Comparison of ENCODE assay signal across 27 mouse cellular contexts in genomic region chr5:25599363-25599762, GRCm38 (mm10).
DNase-seq lines count a peak whose midpoint lies in the region; ATAC-seq and TF ChIP-seq lines count a peak whose summit lies in the region.
"Had no signal": no experiment of that assay in that cellular context is flagged by ENCODE, and none has a peak within 500 bp of the region (broad histone marks: within the 10 kb centered on the region; RNA-seq: fewer than 3 reads in every experiment).

No protein-coding gene starts in this region.

- H3K4me2 ChIP-seq in forebrain, embryonic 16.5 days (ENCODE audit: low read length) = no peak overlapping the region
- no peak overlapping the region for H3K4me2 ChIP-seq in midbrain, postnatal 0 days (ENCODE audit: low read depth, low read length, poor library complexity, severe bottlenecking)
- H3K4me2 ChIP-seq in midbrain, embryonic 11.5 days = no peak overlapping the region
- H3K4me2 ChIP-seq: embryonic facial prominence, embryonic 13.5 days; heart, embryonic 13.5 days; kidney, embryonic 15.5 days; limb, embryonic 12.5 days; liver, embryonic 11.5 days; stomach, embryonic 15.5 days had no signal

- H3K4me1 ChIP-seq in forebrain, embryonic 16.5 days (replicated peaks; ENCODE audit: control insufficient read depth, insufficient read depth, low read length) = no peaks in the 10 kb centered on the region
- H3K4me1 ChIP-seq in forebrain, embryonic 10.5 days = no peaks in the 10 kb centered on the region
- H3K4me1 ChIP-seq in midbrain, postnatal 0 days (ENCODE audit: insufficient read depth, low read length) = no peaks in the 10 kb centered on the region
- no peaks in the 10 kb centered on the region for H3K4me1 ChIP-seq in midbrain, embryonic 11.5 days (ENCODE audit: control insufficient read depth, insufficient read depth, low read length)
- H3K4me1 ChIP-seq: embryonic facial prominence, embryonic 13.5 days; heart, embryonic 13.5 days; kidney, embryonic 15.5 days; limb, embryonic 12.5 days; stomach, embryonic 15.5 days had no signal

- WGBS in forebrain, embryonic 16.5 days = 76% methylated on average over 1 of the region's 1 CpGs
- WGBS in forebrain, embryonic 10.5 days = 89% methylated on average over 1 of the region's 1 CpGs
- 94% methylated on average over 1 of the region's 1 CpGs for WGBS in midbrain, postnatal 0 days
- 81% methylated on average over 1 of the region's 1 CpGs for WGBS in midbrain, embryonic 11.5 days

- no peaks in the 10 kb centered on the region for H3K27me3 ChIP-seq in forebrain, embryonic 16.5 days (replicated peaks; ENCODE audit: control insufficient read depth, insufficient read depth, low read length)
- H3K27me3 ChIP-seq in forebrain, embryonic 10.5 days (ENCODE audit: poor library complexity, severe bottlenecking) = no peaks in the 10 kb centered on the region
- no peaks in the 10 kb centered on the region for H3K27me3 ChIP-seq in midbrain, postnatal 0 days (ENCODE audit: insufficient read depth, low read length)
- no peaks in the 10 kb centered on the region for H3K27me3 ChIP-seq in midbrain, embryonic 11.5 days (ENCODE audit: control insufficient read depth, insufficient read depth, low read length)
- H3K27me3 ChIP-seq: embryonic facial prominence, embryonic 13.5 days; heart, embryonic 13.5 days; kidney, embryonic 15.5 days; limb, embryonic 12.5 days; stomach, embryonic 15.5 days had no signal

- H3K36me3 ChIP-seq in forebrain, embryonic 16.5 days (ENCODE audit: control insufficient read depth, insufficient read depth) = no peaks in the 10 kb centered on the region
- no peaks in the 10 kb centered on the region for H3K36me3 ChIP-seq in forebrain, embryonic 10.5 days (replicated peaks)
- H3K36me3 ChIP-seq in midbrain, postnatal 0 days (ENCODE audit: insufficient read depth, low read length) = no peaks in the 10 kb centered on the region
- no peaks in the 10 kb centered on the region for H3K36me3 ChIP-seq in midbrain, embryonic 11.5 days (ENCODE audit: control insufficient read depth, insufficient read depth, low read length)
- H3K36me3 ChIP-seq: embryonic facial prominence, embryonic 13.5 days; heart, embryonic 13.5 days; kidney, embryonic 15.5 days; limb, embryonic 12.5 days; stomach, embryonic 15.5 days had no signal

- no peak overlapping the region for H3K9ac ChIP-seq in forebrain, embryonic 16.5 days (replicated peaks; ENCODE audit: low read depth, low read length)
- no peak overlapping the region for H3K9ac ChIP-seq in midbrain, postnatal 0 days (replicated peaks; ENCODE audit: low read length, poor library complexity, severe bottlenecking)
- no peak overlapping the region for H3K9ac ChIP-seq in midbrain, embryonic 11.5 days (ENCODE audit: low read length)
- H3K9ac ChIP-seq: embryonic facial prominence, embryonic 13.5 days; heart, embryonic 13.5 days; kidney, embryonic 15.5 days; limb, embryonic 12.5 days; liver, postnatal 0 days; stomach, embryonic 15.5 days had no signal

- no peak overlapping the region for H3K27ac ChIP-seq in forebrain, embryonic 16.5 days (ENCODE audit: low read length)
- no peak overlapping the region for H3K27ac ChIP-seq in forebrain, embryonic 10.5 days
- H3K27ac ChIP-seq in midbrain, postnatal 0 days (ENCODE audit: low read depth, low read length) = no peak overlapping the region
- H3K27ac ChIP-seq in midbrain, embryonic 11.5 days (ENCODE audit: low read depth, low read length) = no peak overlapping the region
- H3K27ac ChIP-seq: embryonic facial prominence, embryonic 13.5 days; heart, adult 2 months; heart, embryonic 13.5 days; kidney, embryonic 15.5 days; limb, embryonic 12.5 days; macrophage; stomach, embryonic 15.5 days had no signal

- no peak for TF ChIP-seq CTCF in midbrain, postnatal 0 days (IDR thresholded peaks at IDR 0.05)

- peak; percentile 91 to 94 for DNase-seq in cerebellum, postnatal 10 days
- no peak for DNase-seq in cerebellum, adult 9-10 months
- DNase-seq in forebrain, embryonic 10.5 days (ENCODE audit: extremely low spot score, low spot score) = no peak
- peak; percentile 36 for DNase-seq in midbrain, postnatal 0 days (ENCODE audit: low spot score)
- DNase-seq in midbrain, embryonic 11.5 days (ENCODE audit: low spot score, missing footprints) = no peak
- DNase-seq in embryo, embryonic 10 days (ENCODE audit: low spot score) = no peak
- DNase-seq: adrenal gland, postnatal 14 days; embryo, embryonic 11 days; gastrocnemius, postnatal 36 days; heart, adult 2 months; heart, postnatal 14 days; kidney, adult 11 months; kidney, postnatal 4 days; liver, postnatal 0 days; thymus, adult 2 months; thymus, postnatal 4 days had no signal

- peak; percentile 49 for ATAC-seq in forebrain, embryonic 16.5 days
- no peak for ATAC-seq in midbrain, postnatal 0 days (ENCODE audit: low FRiP score)
- no peak for ATAC-seq in midbrain, embryonic 11.5 days (ENCODE audit: low FRiP score)
- ATAC-seq: liver, postnatal 0 days; lung, postnatal 0 days; midbrain, embryonic 16.5 days had no signal

- no peaks in the 10 kb centered on the region for H3K9me3 ChIP-seq in forebrain, embryonic 16.5 days (ENCODE audit: control insufficient read depth, low read length)
- H3K9me3 ChIP-seq in forebrain, embryonic 10.5 days = no peaks in the 10 kb centered on the region
- no peaks in the 10 kb centered on the region for H3K9me3 ChIP-seq in midbrain, postnatal 0 days (ENCODE audit: low read length)
- H3K9me3 ChIP-seq in midbrain, embryonic 11.5 days (ENCODE audit: control insufficient read depth, low read length) = no peaks in the 10 kb centered on the region
- H3K9me3 ChIP-seq: embryonic facial prominence, embryonic 13.5 days; heart, embryonic 13.5 days; kidney, embryonic 15.5 days; limb, embryonic 12.5 days; stomach, embryonic 15.5 days had no signal

- no peak overlapping the region for H3K4me3 ChIP-seq in forebrain, embryonic 16.5 days (replicated peaks; ENCODE audit: low read length)
- H3K4me3 ChIP-seq in forebrain, embryonic 10.5 days = no peak overlapping the region
- no peak overlapping the region for H3K4me3 ChIP-seq in midbrain, postnatal 0 days (ENCODE audit: low read depth, low read length)
- H3K4me3 ChIP-seq in midbrain, embryonic 11.5 days (ENCODE audit: low read depth, low read length) = no peak overlapping the region
- H3K4me3 ChIP-seq: embryonic facial prominence, embryonic 13.5 days; erythroblast, embryonic 14.5 days; heart, adult 2 months; heart, embryonic 13.5 days; kidney, embryonic 15.5 days; limb, embryonic 12.5 days; stomach, embryonic 15.5 days had no signal

Comparison
In these comparisons a context has a peak if more than half of its experiments do, and no peak if none do; other contexts are left out.
1. DNase-seq: peak in cerebellum, postnatal 10 days (2 of 2) and midbrain, postnatal 0 days (single experiment); none in cerebellum, adult 9-10 months (single experiment), forebrain, embryonic 10.5 days (single experiment), midbrain, embryonic 11.5 days (single experiment) and embryo, embryonic 10 days (single experiment).